Mouse (Mus musculus) bone marrow, adult 2 months (tissue): ENCODE data around the gene Ydjc.

Experiments
- CTCF ChIP-seq: fragments of 200-500 bp; IDR thresholded peaks from 2 replicates; pipeline ENCODE4 v1.5.1; 2011; ENCODE audit warnings: low read length, control low read depth; ENCODE audit not compliant: control insufficient read depth, insufficient read depth
- POLR2A ChIP-seq: fragments of 200-500 bp; IDR thresholded peaks from 2 replicates; pipeline ENCODE4 v1.6.1; 2011; ENCODE audit warnings: low read depth, mild to moderate bottlenecking, control low read depth, low read length, borderline replicate concordance; ENCODE audit not compliant: control insufficient read depth

DNA sequence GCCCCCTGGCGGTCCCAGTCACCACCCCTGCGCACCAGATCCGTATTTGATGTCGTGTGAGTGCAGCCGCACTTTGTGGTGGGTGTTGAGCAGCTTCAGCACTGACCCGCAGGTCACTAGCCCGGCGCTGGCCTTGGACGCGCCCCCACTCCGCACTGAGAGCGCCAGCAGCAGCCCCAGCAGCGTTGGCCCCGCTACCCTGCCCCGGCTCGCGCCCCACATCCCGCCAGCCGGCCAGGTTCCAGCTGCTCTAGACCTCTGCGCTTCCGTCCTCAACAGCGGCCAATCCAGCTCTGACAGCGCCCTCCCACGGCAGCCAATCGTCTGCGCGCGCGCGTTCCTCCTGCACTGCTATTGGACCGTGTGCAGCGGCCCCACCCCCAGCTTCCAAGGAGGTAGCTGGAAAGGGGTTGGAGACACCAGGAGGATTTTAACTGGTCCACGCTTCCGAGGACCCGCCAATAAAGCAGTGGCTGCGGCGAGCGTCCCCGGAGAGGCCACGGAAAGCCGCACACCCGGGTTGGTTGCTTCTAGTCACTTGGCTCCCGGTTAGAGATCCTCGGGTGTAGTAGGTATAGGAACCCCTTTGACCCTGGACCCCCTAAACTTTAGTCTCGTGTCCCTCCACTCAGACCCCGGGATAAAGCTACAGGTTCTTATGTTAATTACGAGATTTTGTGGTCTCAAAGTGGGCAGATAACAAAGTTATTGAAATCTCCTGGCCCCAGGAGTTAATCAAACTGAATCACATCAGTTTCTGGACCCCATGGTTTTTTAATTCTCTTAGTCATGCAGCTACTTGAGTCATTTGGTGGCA, 12.1 kb upstream of the Ydjc start, which contains the start of gene Sdf2l1:
- peak; percentile 16; the same call in 1 of the 2 replicates for TF ChIP-seq CTCF
- TF ChIP-seq POLR2A: peak; percentile 77
